Mouse (Mus musculus): ENCODE data around the gene Chaf1a.

DNA sequence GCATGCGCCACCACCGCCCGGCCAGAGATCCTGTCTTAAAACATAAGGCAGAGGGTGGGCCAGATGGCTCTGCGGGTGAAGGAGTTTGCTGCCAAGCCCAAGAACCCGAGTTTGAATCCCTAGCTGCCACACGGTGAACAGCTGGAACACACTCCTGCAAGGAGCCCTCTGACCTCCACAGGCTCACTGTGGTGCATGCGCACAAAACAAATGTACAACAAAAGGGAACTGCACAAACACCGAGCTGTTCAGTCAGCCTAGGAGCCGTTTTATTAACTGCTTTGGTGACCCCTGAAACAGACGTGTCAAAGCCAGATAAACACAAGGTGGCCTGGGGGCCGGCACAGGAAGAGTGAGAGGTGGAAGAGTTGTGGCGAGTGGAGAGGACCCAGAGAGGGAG lies 79.2 kb downstream of the Chaf1a start:
- TF ChIP-seq CTCF (IDR thresholded peaks at IDR 0.05; ENCODE audit: control insufficient read depth, insufficient read depth, insufficient replicate concordance, low read depth, low read length) (no peak), POLR2A (IDR thresholded peaks at IDR 0.05; ENCODE audit: control insufficient read depth, low read depth, low read length) (no peak)

Measured in testis, adult 2 months (tissue).